Mouse (Mus musculus) gonadal fat pad, adult 2 months (tissue): ENCODE measurements at regions not wholly inside any gene's neighbourhood (a gene's known extent, or its start where the extent isn't known, plus 50 kb on each side); places are given as distances from the start of the nearest gene placed in this dataset.

ENCODE experiments used
- DNase-seq: peaks from one replicate; pipeline ENCODE4 v3.0.0-alpha.2; 2012; ENCODE audit warnings: low read depth

- no peak for DNase-seq
These were observed 603.1 kb upstream of the Sema6d start for GRCm38 (mm10) chr2:123486681-123487080.

- DNase-seq: no peak
These were observed 583.6 kb upstream of the Sema6d start for GRCm38 (mm10) chr2:123506162-123506561.

- DNase-seq: no peak
These were observed 582.7 kb upstream of the Sema6d start for GRCm38 (mm10) chr2:123507095-123507494.

- no peak for DNase-seq
These were observed 560.9 kb upstream of the Sema6d start for GRCm38 (mm10) chr2:123528915-123529314.

GRCm38 (mm10) chr2:123532946-123533791 is 556.6 kb upstream of the Sema6d start:
- no peak for DNase-seq

GRCm38 (mm10) chr2:123551249-123551850 is 538.4 kb upstream of the Sema6d start:
- no peak for DNase-seq

- DNase-seq: no peak
These were observed 531.6 kb upstream of the Sema6d start for GRCm38 (mm10) chr2:123558123-123558650.
